Mouse (Mus musculus) heart, postnatal 4 days (tissue): ENCODE results near the gene Slc25a16. TPM values are rescaled to one million over a fixed set of nuclear protein-coding genes. Genes with fewer than 3 reads are reported as not detected.
A peak's percentile ranks its signal among the peaks of the same experiment; 100 is the strongest.

Experiments
- DNase-seq: peaks from one replicate; pipeline ENCODE4 v3.0.0; 2021
- total RNA-seq, 2 experiments: library from RNA; stranded (reverse); gene quantifications; 2 replicates each; pipeline ENCODE4 v1.2.3; 2021

Gene Slc25a16
- total RNA-seq = 10 to 100 TPM; 24.6 to 26.9 TPM

DNA sequence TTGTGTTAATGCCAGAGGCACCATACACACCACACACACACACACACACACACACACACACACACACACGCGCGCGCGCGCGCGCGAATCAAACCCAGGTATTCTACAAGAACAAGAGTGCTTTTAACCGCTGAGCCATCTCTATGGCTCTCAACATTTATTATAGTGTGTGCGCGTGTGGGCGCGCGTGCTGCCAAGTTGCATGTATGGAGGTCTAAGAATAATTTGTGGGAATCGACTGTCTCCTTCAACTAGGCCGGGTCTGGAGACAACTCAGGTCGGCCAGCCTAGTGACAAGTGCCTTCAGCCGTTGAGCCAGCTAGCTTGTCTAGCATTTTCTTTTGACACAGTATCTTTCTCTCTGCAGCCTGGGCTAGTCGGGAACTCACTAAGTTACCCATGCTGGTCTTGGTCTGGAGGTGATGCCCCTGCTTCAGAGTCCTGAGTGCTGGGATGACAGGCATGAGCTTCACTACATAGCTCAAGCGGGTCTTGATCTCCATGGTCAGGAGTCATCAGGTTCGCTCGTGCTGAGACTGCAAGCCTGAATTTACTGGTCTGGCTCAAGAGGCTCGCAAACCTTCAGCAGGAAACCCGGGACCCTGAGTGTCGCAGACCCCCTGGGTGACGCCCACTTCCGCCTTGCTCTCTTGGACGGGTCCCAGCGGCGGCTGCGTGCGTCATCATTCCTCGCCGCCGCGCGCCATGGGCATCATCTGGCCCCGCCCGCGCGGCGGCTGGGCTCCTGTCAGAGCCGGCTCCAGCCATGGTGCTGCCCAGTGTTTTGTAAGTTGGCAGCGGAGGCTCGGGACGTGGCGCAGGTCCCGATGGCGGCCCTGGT is at the start of gene Slc25a16:
TSS of gene Slc25a16 (plus strand) at position 709 of the 841 bp plus-strand sequence.
- DNase-seq = peak; percentile 95

DNA sequence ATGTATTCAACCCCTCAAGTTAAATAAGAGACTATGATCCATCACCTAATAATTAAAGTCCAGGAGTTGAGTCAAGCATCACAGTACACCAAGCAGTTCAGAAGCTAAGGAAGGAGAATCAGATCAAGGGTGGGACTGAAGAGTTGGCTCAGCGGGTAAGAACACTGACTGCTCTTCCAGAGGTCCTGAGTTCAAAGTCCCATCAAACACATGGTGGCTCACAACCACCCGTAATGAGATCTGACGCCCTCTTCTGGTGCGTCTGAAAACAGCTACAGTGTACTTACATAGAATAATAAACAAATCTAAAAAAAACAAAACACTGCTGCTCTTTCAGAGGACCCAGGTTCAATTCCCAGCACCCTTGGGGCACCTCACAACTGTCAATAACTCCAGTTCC is 45.6 kb upstream of the Slc25a16 start:
- no peak for DNase-seq

DNA sequence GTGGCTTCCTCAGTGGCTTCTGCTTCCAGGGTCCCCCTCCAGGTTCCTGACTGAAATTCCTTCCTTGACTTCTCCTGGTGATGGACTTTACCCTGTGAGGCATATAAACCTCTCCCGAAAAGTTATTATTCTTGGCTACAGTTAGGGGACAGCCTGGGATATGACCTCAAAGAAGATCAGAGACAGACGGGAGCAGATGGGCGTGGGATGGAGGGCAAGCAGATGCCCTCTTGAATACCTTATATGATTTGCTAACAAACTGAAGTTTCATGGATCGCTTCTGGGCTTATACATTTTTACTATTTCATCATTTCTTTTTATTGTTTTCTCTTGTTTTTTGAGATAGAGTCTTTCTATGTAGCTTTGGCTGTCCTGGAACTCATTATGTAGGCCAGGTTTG is 44.9 kb upstream of the Slc25a16 start:
- no peak for DNase-seq

DNA sequence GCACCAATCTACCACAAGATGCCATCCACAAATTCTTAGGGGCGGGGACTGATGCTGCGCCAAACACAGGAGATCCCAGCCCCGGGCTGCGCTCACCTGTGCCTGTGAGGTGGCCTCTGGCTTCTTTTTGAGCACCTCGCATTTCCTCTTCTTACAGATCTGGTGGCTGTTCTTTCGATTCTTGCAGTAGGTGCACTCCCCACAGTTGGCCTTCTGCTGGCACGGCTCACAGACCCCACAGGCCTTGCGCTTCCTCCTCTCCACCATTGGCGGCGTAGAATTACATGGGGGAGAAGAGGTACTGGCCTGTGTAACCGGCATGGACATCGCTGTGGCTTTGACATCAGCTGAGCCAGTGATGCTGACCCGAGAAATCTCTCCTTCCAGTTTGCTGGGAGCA is 42.4 kb upstream of the Slc25a16 start:
- no peak for DNase-seq

DNA sequence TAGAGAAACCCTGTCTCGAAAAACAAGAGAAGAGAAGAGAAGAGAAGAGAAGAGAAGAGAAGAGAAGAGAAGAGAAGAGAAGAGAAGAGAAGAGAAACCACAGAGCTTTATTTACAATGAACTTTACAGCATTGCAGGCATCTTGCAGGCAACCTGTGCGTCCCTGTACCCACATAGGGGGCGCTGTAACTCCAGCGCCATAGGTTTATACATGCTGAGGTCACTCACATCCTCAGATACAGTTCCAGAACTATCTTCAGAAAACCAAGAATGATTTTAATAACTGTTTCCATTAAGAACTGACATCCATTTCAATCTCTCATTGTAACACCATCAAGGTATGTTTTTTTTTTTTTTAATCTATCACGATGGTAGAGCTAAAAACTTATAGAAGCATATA is 39.2 kb upstream of the Slc25a16 start:
- DNase-seq = no peak

DNA sequence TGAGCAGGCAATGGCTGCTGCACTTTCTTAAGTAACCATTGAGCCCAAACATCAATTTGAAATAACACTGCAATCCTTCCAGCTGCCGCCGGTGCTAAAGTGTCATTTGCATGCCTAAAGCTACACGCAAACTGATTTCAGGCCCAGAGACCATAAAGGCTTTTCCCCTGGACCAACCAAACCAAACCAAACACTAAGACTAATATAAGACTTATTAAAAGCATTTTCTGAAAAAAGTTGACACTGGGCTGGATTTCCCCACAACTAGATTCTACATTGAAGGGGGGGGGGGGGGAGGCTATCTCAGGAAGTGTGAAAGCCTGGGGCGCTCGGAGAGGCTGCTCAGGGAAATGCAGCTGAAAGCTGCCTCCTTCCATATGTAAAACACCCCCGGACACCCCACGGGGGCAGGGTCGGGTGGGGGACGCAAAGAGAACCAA is 36.5 kb upstream of the Slc25a16 start:
- DNase-seq = no peak

DNA sequence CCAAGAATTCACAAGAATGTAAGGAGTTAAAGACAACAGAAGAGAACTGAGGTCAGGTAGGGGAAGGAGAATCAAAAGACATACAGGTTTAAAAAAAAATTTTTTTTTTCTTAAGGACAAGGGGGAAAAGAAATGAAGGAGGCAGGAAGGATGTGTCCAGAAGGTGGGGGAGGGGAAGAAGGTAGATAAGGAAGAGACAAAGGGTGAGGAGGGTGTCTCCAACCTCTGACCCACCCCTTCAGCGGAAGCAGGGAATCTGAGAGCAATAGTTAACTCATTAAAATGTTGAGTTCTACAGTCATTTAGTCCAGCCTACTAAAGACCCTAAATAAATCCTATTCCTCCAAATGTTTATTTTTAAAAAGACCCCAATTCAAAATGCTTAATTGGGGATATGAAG is 35.9 kb upstream of the Slc25a16 start:
- DNase-seq = no peak

DNA sequence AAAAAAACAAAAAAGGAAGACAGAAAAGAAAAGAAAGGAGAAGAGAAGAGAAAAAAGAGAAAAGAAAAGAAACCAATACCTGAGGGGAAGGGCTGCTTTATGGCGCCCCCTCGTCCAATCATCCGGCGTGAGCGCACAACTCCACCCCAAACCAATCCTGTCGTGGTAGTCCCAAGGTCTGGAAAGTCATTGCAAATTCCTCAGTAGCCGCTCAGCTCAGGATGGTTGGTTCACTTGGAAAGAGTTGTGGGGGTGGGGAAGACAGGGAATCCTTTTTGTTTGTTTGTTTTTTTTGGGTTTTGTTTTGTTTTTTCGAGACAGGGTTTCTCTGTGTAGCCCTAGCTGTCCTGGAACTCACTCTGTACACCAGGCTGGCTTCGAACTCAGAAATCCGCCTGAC is 35.0 kb upstream of the Slc25a16 start:
- DNase-seq = no peak

DNA sequence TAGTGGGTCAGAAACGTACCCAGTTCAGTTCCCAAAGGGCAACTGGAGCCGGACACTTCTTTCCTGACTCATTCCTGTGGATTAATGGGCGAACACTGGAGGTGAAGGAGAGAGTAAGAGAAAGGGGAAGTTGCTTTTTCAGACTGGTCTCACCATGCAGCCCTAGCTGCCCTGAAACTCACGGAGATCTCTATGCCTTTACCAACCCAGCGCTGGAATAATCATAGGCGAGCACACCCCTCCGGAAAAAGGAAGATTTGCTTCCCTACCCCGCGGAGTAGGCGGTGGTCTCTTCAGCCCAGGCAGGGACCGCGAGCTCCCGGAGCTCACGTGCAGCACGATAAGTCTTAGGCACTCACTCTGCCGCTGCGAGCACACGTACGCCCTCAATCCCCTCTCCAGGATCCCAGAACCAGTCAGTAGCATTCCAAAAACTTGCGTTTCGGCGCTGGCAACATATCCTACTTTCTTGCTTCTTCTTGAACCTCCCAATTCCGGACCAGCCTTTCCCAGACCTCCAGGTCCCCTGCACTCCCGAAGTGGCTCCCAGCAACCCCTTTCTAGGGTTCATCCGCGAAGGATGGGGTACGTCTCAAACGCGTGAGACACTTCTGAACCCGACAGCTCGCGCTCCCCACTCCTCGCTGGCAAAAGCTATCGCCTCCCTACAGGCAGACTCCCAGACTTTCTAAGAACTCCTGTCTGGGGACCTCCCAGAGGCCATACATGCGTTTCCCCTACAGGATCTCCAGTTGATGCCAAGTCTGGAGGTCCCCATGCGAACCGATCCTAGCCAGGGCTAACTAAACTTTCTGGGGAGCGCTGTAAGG is 34.2 kb upstream of the Slc25a16 start:
- peak; percentile 17 for DNase-seq

DNA sequence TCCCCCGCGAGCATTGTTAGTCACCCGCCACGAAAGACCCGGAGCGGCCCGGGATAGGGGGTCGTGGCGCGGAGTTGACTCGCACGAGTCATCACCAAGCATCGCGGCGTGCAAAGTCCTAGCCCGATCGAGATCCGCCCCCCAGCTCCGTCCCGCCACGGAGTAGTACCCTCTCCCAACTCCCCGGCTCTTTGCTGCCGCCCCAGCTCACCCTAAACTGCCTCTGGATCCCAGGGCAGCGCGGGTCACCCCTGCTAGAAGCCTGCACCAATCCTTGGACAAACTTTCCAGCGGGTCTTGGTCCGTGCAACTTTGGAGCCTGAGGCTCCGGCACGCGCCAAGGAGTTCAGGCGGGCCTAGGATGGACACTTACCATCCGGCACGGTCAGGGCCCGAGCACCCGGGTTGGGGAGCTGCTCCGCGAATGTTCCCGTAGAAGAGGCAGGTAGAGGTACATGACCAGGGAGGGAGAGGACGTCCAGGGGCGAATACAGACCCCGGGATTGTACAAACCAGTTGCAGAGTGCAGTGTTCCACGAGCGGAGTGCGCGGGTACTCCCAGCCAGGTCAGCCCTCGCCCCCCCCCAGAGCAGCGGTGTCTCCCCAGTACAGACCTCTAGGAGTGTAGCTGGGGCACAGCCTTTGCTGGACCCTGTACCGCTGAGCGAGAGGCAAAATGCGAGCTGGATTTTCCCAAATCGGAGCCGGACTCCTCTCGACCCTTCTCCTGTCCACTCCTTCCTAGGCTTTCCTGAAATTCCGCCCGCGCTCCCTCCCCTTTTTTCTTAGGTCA is 33.4 kb upstream of the Slc25a16 start:
- DNase-seq = peak; percentile 82

DNA sequence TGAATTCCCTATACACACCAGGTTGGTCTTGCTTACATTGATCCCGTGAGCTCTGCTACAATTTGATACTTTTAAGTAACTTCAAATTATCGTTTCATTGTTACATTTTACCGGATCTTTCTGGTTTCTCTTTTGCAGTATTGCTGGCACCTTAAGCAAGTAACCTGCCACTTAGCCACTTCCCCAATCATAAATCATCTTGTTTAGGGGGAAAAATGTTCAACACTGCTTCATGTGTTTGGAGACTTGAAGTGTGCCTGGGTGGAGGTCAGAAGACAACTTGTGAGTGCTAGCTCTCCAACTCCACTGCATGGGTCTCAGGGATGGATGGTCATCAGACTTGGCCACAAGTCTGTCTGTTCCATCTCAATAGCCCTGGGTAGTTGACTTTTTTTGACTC is 29.4 kb upstream of the Slc25a16 start:
- no peak for DNase-seq

DNA sequence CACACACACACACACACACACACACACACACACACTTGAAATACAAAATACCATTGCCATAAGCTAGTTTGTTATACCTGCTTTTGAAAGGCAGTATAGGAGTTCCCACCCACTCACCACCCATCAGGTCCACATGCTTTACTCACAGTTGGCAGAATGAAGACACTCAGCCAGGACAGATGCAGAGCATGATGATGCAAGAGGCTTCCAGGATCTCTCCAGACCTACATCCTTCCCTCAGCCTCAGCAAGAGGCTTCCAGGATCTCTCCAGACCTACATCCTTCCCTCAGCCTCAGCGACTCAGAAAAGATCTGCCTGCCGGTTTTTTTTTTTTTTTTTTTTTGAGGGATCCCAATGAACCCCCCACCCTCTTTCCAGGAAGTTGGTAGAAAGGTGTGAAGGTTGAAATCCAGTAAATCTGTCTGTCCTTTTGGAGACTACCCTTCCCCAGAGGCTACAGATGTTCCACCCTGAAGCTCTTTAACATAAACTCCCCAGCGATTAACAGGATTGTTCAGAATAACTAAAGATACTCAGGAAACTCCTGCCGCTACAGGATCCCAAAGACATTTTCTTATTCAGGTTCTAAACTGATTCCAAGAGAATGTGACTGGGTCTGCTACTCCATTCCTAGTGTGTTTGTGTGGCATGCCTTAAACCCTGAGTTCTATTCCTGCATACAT is 27.7 kb upstream of the Slc25a16 start:
- no peak for DNase-seq

DNA sequence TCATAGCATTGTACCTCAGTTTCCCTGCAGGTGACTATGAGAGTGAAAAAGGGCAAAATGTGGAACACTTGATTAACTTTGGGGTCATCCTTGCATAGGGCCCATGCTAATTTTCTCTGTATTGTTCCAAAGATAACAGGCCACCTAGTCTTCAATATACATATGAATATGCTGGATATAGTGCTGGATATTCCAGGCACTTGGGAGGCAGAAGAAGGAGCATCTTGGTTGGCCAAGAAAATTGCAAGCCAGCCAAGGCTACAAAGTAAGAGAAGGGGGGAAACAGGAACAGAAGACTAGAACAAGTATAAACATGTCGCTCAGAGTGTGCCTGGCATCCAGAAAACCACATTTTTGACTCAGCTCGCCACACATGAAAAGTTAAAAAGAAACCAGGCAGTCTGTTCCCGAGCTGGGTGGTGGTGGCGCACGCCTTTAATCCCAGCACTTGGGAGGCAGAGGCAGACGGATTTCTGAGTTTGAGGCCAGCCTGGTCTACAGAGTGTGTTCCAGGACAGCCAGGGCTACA is 27.0 kb upstream of the Slc25a16 start:
- no peak for DNase-seq

DNA sequence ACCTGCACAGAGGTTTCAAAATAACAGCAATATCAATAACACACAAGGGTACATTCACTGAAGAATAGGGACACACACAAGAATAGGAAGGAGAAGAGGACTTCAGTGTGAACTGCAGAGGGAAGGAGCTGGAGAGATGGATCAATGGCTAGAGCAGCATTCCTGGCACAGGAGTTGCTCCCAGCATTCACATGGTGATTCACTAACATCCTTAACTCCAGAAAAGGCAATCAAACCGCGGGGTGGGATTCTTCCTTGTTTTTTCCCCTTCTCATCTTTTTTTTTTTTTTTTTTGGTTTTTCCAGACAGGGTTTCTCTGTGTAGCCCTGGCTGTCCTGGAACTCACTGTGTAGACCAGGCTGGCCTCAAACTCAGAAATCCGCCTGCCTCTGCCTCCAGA is 26.0 kb upstream of the Slc25a16 start:
- no peak for DNase-seq

DNA sequence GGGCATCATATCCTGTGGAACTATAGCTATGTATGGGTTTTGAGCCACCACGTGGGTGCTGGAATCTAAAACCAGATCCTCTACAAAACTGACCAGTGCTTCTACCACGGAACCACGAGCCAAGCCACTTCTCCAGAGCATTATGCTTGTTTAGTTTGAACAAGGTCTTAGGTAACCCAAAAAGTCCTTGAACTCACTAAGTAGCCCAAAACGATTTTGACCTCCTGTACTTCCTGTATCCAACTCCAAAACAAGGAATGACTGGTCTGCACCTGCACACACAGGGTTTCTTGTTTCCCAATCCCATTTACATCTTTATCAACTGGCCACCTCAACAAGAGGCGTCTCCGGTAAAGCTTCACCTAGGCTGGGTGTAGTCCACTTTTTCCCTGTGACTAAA is 25.0 kb upstream of the Slc25a16 start:
- no peak for DNase-seq

DNA sequence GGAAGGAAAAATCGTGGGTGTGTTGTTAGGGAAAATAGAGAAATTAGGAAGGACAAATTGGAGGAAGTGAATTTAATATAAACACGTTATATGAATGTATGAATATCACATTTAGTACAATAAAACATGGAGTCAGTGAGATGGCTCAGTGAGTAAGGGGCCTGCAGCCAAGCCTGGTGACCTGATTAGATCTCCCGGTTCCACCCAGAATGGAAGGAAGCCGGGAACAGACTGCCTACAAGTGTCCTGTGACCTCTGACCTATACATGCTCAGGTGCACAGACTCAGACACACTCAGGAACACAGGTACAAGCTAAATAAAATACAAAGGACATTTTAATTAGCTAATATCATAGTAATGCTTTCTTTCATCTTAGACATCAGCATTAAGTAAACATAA is 24.4 kb upstream of the Slc25a16 start:
- no peak for DNase-seq

DNA sequence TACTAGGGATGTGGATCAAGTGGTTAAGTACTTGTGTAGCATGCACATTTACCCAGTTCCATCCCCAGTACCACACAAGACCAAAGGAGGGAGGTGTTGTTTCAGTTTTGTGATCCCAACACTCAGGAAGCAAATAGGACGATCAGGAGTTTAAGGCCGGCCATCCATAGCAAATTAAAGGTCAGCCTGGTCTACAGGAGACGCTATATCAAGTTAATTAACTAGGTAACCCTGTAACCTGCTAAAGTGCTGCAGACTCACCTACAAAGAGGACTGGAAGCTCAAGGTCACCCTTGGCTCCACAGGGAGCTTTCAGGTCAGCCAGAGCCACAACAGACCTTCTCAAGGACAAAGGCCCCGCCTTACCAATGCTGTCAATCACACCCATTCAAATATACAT is 23.7 kb upstream of the Slc25a16 start:
- no peak for DNase-seq

DNA sequence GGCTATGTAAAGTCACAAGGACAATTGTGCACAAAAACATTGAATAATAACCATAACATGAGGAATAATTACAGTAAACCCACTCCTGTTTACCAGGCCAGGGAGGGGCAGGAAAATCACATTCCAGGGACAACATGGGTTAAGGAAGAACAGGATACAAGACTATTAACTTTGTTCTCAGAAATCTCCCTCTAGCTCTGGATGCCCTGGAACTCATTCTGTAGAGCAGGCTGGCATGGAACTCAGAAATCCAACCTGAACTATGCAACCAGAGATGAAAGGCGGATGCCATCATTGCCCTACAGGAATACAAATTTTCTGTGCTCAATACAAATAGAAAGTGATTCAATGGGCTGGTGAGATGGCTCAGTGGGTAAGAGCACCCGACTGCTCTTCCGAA is 23.0 kb upstream of the Slc25a16 start:
- DNase-seq = no peak

DNA sequence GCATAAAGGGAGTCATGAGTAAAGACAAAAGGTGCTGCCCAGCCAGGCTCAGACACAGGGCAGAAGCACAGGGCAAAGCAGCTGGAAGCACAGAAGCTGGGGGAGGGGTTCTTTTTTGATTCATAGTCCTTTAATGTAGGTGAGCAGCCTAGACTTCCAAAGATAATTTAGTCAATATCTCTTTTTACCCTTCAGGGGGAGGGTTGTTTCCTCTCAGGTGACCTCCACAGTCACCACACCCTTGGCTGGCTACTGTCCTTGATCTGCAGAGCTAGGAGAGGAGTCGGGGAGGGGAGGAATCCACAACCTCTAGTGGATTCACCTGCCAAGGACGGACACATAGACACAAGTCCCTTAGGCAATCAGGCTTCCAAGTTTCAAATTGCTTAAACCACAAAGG is 22.4 kb upstream of the Slc25a16 start:
- DNase-seq = no peak

DNA sequence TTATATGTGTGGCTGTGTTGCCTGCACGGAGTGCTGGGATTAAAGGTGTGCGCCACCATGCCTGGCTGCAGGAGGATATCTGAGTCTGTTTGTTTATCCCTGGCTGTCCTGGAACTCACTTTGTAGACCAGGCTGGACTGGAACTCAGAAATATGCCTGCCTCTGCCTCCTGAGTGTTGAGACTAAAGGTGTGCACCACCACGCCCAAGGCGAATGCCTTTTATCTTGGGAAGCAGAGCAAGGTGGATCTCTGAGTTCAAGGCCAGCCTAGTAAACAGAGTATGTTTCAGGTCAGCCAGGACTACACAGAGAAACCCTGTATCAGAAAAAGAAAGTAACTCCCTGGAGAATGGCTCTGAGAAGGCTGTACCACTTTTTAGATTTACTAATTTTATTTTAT is 20.3 kb upstream of the Slc25a16 start:
- DNase-seq = no peak

DNA sequence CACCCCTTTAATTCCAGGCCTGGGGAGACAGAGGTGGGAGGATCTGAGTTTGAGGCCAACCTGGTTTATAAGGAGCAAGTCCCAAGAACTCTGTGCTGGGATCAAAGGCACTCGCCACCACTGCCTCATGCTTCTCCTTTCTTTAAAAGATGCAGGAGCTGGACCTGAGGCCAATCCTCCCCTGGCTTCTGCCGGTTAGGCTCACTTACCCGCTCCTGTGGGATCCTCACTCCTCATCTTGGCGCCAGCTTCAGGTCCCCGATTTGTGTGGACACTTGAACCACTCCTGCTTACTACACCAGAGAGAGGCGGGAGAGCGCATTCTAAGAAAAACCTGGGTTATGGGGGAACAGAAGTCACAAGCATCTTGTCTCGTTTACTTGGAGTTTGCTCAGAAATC is 18.6 kb upstream of the Slc25a16 start:
- no peak for DNase-seq

DNA sequence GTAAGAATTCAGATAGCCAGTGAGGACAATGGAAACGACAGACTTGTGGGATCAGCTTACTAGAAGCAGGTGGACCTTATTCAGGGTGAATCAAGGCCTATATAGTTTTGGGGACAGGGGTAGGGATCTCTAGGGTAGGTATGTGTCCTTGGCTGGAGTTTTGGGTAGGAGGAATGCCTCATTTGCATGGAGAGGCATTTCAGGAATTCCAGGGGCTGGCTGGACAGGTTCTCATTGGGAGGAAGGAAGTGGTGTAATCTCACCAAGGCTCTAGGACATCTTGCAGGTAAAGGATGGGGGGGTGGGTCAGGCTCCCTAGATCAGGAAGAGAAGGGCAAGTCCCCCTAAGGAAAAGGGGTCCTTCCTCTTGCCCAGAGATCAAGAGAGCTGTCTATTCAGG is 17.6 kb upstream of the Slc25a16 start:
- DNase-seq = no peak
